Comparison of ENCODE assay signal across 8 mouse cellular contexts in the genomic region with DNA sequence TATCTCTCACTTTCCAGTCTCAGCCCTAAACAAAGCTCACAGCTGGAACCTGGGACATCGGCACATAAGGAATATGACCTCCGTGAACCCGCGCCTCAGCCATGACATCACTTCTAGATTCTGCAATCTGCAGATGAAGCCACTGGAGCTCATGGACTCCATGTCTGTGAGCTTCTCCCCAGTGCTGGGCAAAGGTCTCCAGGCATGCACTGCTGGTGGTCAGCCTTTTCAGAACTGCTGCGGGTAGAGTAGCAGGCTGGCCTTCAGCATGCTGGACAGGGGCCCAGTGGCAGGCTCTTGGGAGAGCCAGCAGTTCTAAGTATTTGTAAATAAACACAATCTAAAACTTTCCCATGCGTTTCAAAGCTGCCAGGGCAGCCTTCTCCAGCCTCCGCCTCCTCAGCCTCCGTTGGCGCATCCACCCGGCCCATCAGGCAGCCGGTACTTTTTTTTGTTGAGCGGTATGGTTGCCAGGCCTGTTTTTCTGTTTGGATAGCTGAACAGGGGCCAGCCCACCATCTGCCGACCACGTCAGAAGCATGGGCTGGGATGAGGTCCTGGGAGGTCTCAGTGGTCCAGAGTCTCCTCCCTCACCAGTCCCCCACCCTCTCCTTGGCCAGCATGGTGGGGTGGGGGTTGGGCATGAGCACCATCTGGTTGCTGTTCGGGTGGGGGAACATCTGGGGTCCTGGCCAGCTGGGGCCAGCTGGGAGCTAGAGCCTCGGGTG. TPM values are rescaled to one million over a fixed set of nuclear protein-coding genes. Genes with fewer than 3 reads are reported as not detected.
DNase-seq lines count a peak whose midpoint lies in the region; ATAC-seq lines count a peak whose summit lies in the region.

No protein-coding gene starts in this region.

- H3K36me3 ChIP-seq in kidney, embryonic 15.5 days, result no peaks in the 10 kb centered on the region

- 36% methylated on average over 16 of the region's 16 CpGs for WGBS in kidney, embryonic 15.5 days

- ATAC-seq in kidney, embryonic 15.5 days (replicated peaks; ENCODE audit: low FRiP score), result no peak; the same call in 1 of the 2 replicates

- H3K9ac ChIP-seq in kidney, embryonic 15.5 days, result 0 out of 2 replicates have a peak overlapping the region, but pooled peaks have one; percentile 2

- H3K27ac ChIP-seq in kidney, embryonic 15.5 days, result peak overlapping the region; percentile 51; the same call in 1 of the 2 replicates

- H3K4me2 ChIP-seq in kidney, embryonic 15.5 days, result 0 out of 2 replicates have a peak overlapping the region, but pooled peaks have one; percentile 14

- H3K4me1 ChIP-seq in kidney, embryonic 15.5 days, result peaks cover 49% of the 10 kb centered on the region

- H3K27me3 ChIP-seq in kidney, embryonic 15.5 days, result no peaks in the 10 kb centered on the region

- peak; percentile 31 to 51 for DNase-seq in layer of hippocampus, adult 18-20 months (ENCODE audit: low spot score in 2 of 2)
- DNase-seq in layer of hippocampus, adult 9-11 months, result no peak
- DNase-seq in embryo, embryonic 10 days (ENCODE audit: low spot score), result peak; percentile 74
- DNase-seq in heart, adult 8-10 months (ENCODE audit: low spot score), result peak; percentile 76
- peak; percentile 90 for DNase-seq in lung, postnatal 10 days
- DNase-seq in retina, postnatal 1 day, result peak; percentile 63
- no peak for DNase-seq in B cell, adult 2 months

- no peak overlapping the region for H3K4me3 ChIP-seq in kidney, embryonic 15.5 days (replicated peaks)

- H3K9me3 ChIP-seq in kidney, embryonic 15.5 days (replicated peaks), result no peaks in the 10 kb centered on the region

RNA-seq across cellular contexts. Expression of a gene that starts 17.1 kb away (rescaled TPM):
- total RNA-seq in layer of hippocampus, adult 18-20 months (2021), result not detected
- total RNA-seq in heart, adult 8-10 months (2022), result under 1 TPM in 2 of 4 experiments, not detected in 2; 0.24 to 0.57 TPM
- polyA plus RNA-seq in kidney, embryonic 15.5 days (2015; fragmentation: Nextera tagmentation; extraction: Ambion mirVana), result 0.18 TPM in 1 of 2 replicates, not detected in the other

RNA-seq across cellular contexts. Expression of a gene that starts 28.2 kb away (rescaled TPM):
- total RNA-seq in layer of hippocampus, adult 18-20 months (2021), result 10 to 100 TPM; 82.1 to 82.7 TPM
- total RNA-seq in heart, adult 8-10 months (2022), result 10 to 100 TPM; 62.8 to 66.2 (median 63.3) TPM
- 51.8 and 54.8 TPM in 2 replicates for polyA plus RNA-seq in kidney, embryonic 15.5 days (2015; fragmentation: Nextera tagmentation; extraction: Ambion mirVana)

RNA-seq across cellular contexts. Expression of a gene that starts 28.4 kb away (rescaled TPM):
- total RNA-seq in layer of hippocampus, adult 18-20 months (2021), result 10 to 100 TPM; 10.2 to 10.9 TPM
- 1 to 10 TPM; 3.5 to 5.2 (median 4.4) TPM for total RNA-seq in heart, adult 8-10 months (2022)
- polyA plus RNA-seq in kidney, embryonic 15.5 days (2015; fragmentation: Nextera tagmentation; extraction: Ambion mirVana), result 14.0 and 16.0 TPM in 2 replicates

RNA-seq across cellular contexts. Expression of a gene that starts 59.2 kb away (rescaled TPM):
- 10 to 100 TPM; 46.3 to 52.5 TPM for total RNA-seq in layer of hippocampus, adult 18-20 months (2021)
- total RNA-seq in heart, adult 8-10 months (2022), result 10 to 100 TPM; 15.1 to 22.1 (median 18.2) TPM
- 3.5 and 3.6 TPM in 2 replicates for polyA plus RNA-seq in kidney, embryonic 15.5 days (2015; fragmentation: Nextera tagmentation; extraction: Ambion mirVana)

Comparison
In these comparisons a context has a peak if more than half of its experiments do, and no peak if none do; other contexts are left out.
1. DNase-seq: peak in layer of hippocampus, adult 18-20 months (2 of 2), embryo, embryonic 10 days (single experiment), heart, adult 8-10 months (single experiment), lung, postnatal 10 days (single experiment) and retina, postnatal 1 day (single experiment); none in layer of hippocampus, adult 9-11 months (single experiment) and B cell, adult 2 months (0 of 2).